Mouse (Mus musculus): Measurements from ENCODE around the gene 4921507P07Rik. TPM values are rescaled to one million over a fixed set of nuclear protein-coding genes. Genes with fewer than 3 reads are reported as not detected.

4921507P07Rik gene
- polyA plus RNA-seq (2021; fragmentation: Nextera tagmentation), result 0.23 and 0.41 TPM in 2 replicates
- long read RNA-seq, experiment 1, partial matches to known transcripts, result 0 of 1 reads
- long read RNA-seq, experiment 1, other reads (novel, unspliced or antisense), result 1 of 1 reads
- long read RNA-seq, experiment 2, partial matches to known transcripts, result 0 of 4 reads
- long read RNA-seq, experiment 2, other reads (novel, unspliced or antisense), result 2 of 4 reads

GRCm38 (mm10) chr6:50596301-50597211 lies at the start of gene 4921507P07Rik:
4921507P07Rik (minus strand) TSS chr6:50596632.

GRCm38 (mm10) chr6:50566141-50566996 lies 30.1 kb downstream of the 4921507P07Rik start, which contains the start of gene Cycs:
Cycs (minus strand) TSS chr6:50566538.

Small RNAs within 50 kb of the gene (microRNA-seq; reads per million reads assigned to microRNA genes)
- gene Mir6371, result not detected

Other genes starting within 250 kb of the 4921507P07Rik start
- 4.0 and 4.3 TPM in 2 replicates for gene Osbpl3, start 140.4 kb downstream of the 4921507P07Rik start, polyA plus RNA-seq (2021; fragmentation: Nextera tagmentation)
- 98.9 and 100 TPM in 2 replicates for gene Cycs, start 30.1 kb downstream of the 4921507P07Rik start, polyA plus RNA-seq (2021; fragmentation: Nextera tagmentation)
- not detected in 2 replicates for gene Npvf, start 57.8 kb upstream of the 4921507P07Rik start, polyA plus RNA-seq (2021; fragmentation: Nextera tagmentation)